Mouse (Mus musculus) CH12.LX (cell line): ENCODE measurements around the gene Ube2o.

ENCODE experiments used
- CTCF ChIP-seq, 2 experiments: IDR thresholded peaks in 1 of 2; conservative IDR thresholded peaks in 1 of 2; 2 replicates each; pipeline ENCODE4 v1.5.1; 2011 to 2012; ENCODE audit warnings: low read depth in 2 of 2, low read length in 2 of 2, improper control_type of control experiment in 1 of 2, inconsistent platforms in 1 of 2, mild to moderate bottlenecking in 1 of 2, moderate library complexity in 1 of 2
- E2F4 ChIP-seq: IDR thresholded peaks from 2 replicates; pipeline ENCODE4 v1.6.1; 2011; ENCODE audit warnings: low read depth, low read length, improper control_type of control experiment; ENCODE audit not compliant: insufficient replicate concordance
- HCFC1 ChIP-seq: IDR thresholded peaks from 2 replicates; pipeline ENCODE4 v1.6.1; 2012; ENCODE audit warnings: low read depth, mild to moderate bottlenecking, inconsistent platforms, low read length, improper control_type of control experiment
- IRF4 ChIP-seq: IDR thresholded peaks from 2 replicates; pipeline ENCODE4 v1.6.1; 2014; ENCODE audit warnings: low read depth, mild to moderate bottlenecking, inconsistent platforms, low read length, improper control_type of control experiment
- POLR2A ChIP-seq: IDR thresholded peaks from 2 replicates; pipeline ENCODE4 v1.6.1; 2011; ENCODE audit warnings: low read depth, mild to moderate bottlenecking, improper control_type of control experiment, low read length
- ZC3H11A ChIP-seq: IDR thresholded peaks from 2 replicates; pipeline ENCODE4 v1.6.1; 2012; ENCODE audit warnings: low read depth, mild to moderate bottlenecking, inconsistent platforms, low read length, improper control_type of control experiment
- ZNF384 ChIP-seq: IDR thresholded peaks from 2 replicates; pipeline ENCODE4 v1.6.1; 2012; ENCODE audit warnings: low read depth, low read length, improper control_type of control experiment, inconsistent platforms

DNA sequence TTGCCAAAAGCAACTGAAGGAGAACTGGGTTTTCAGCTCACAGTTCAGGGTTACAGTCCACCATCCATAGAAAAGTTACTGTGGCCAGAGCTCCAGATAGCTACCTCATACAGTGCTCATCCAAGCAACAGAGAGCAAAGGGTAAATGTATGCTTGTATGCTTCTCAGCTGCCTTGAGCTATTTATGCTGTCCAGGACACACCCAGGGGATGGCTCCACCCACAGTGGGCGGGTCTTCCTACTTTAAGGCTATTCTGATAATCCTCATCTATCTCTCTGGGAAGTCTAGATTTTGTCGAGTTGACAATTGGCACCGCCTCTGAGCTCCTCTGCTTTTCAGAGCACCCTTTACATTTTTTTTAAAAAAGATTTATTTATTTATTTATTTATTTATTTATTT is 60.1 kb downstream of the Ube2o start:
- TF ChIP-seq POLR2A (no peak), ZC3H11A (no peak), ZNF384 (no peak), E2F4 (no peak), CTCF (conservative IDR thresholded peaks at IDR 0.05 in 1 of 2, IDR thresholded peaks at IDR 0.05 in 1 of 2; ENCODE audit: low read depth in 2 of 2, low read length in 2 of 2) (no peak), IRF4 (no peak), HCFC1 (no peak)
